Mouse (Mus musculus): ENCODE data around the gene Htra1. TPM values are rescaled to one million over a fixed set of nuclear protein-coding genes. Genes with fewer than 3 reads are reported as not detected.

The Htra1 gene
- polyA plus RNA-seq, 1 experiment from 2014 or later = 29.9 TPM

- Histone ChIP-seq H3K4me3 (no peak overlapping the region), H3K9ac (no peak overlapping the region), H3K27ac (0 out of 2 replicates have a peak overlapping the region, but pooled peaks have one; percentile 28), H3K4me1 (peaks cover 51% of the 10 kb centered on the region), H3K36me3 (no peaks in the 10 kb centered on the region), H3K27me3 (no peaks in the 10 kb centered on the region), H3K4me2 (no peak overlapping the region), H3K9me3 (no peaks in the 10 kb centered on the region)
- no peak for ATAC-seq (ENCODE audit: insufficient number of reproducible peaks, insufficient read depth, low FRiP score, low TSS enrichment, low read depth)
- 72% methylated on average over 7 of the region's 7 CpGs for WGBS
These were observed 32.6 kb downstream of the Htra1 start for GRCm38 (mm10) chr7:130968537-130968936.

- H3K27me3 ChIP-seq = no peaks in the 10 kb centered on the region
- H3K36me3 ChIP-seq = no peaks in the 10 kb centered on the region
- peaks cover 51% of the 10 kb centered on the region for H3K4me1 ChIP-seq
- no peak overlapping the region for H3K9ac ChIP-seq
- 81% methylated on average over 5 of the region's 5 CpGs for WGBS
- no peaks in the 10 kb centered on the region for H3K9me3 ChIP-seq
- ATAC-seq (ENCODE audit: insufficient number of reproducible peaks, insufficient read depth, low FRiP score, low TSS enrichment, low read depth) = no peak
- H3K4me2 ChIP-seq = no peak overlapping the region
- H3K4me3 ChIP-seq = no peak overlapping the region
- peak overlapping the region; percentile 28; the same call in 1 of the 2 replicates for H3K27ac ChIP-seq
These were observed 33.2 kb downstream of the Htra1 start for GRCm38 (mm10) chr7:130969076-130969475.

DNA sequence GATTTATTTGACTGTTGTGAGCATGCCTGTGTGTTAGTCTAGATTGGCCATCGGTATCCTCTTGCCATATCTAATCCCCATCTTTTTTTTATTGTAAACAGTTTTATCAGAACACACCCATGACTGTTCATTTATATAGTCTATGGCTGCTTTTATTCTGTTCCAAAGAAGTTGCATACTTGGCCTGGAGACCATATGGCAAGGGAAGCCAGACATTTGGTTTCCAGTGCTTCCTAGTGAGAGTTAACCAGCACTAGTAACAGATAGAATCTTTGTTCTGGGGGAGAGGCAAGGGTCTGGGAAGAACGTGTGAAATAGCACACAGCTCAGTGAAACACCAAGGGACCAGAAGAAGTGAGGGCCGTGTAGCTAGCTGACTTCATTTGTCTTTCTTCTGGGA, 33.6 kb downstream of the Htra1 start:
- Histone ChIP-seq H3K4me3 (no peak overlapping the region), H3K36me3 (no peaks in the 10 kb centered on the region), H3K27me3 (no peaks in the 10 kb centered on the region), H3K27ac (peak overlapping the region; percentile 39; the same call in 1 of the 2 replicates), H3K4me2 (no peak overlapping the region), H3K4me1 (peaks cover 49% of the 10 kb centered on the region), H3K9me3 (no peaks in the 10 kb centered on the region), H3K9ac (no peak overlapping the region)
- ATAC-seq (ENCODE audit: insufficient number of reproducible peaks, insufficient read depth, low FRiP score, low TSS enrichment, low read depth) = no peak
- WGBS = 43% methylated on average over 3 of the region's 3 CpGs

DNA sequence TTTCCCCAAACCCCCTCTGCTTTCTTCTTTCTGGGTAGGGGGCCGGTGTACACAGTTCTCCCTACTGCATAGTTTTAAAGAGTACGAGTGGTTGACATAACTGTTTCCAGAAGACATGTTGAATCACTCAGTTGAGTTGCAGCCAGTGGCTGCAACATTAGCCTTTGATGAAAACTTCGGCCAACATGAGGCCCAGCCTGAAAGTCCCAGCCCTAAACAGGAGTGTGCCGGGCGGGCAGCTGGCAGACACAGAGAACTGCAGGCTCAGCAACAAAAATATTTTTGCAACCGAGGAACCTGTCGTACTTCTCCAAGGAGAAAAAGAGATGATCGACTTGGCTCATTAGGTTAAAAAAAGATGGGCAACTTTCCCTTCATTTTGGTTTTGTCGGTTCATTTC, 36.9 kb downstream of the Htra1 start:
- Histone ChIP-seq H3K27me3 (no peaks in the 10 kb centered on the region), H3K4me1 (peaks cover 37% of the 10 kb centered on the region), H3K9ac (no peak overlapping the region), H3K4me3 (no peak overlapping the region), H3K4me2 (no peak overlapping the region), H3K27ac (no peak overlapping the region), H3K36me3 (no peaks in the 10 kb centered on the region), H3K9me3 (no peaks in the 10 kb centered on the region)
- WGBS = 69% methylated on average over 9 of the region's 9 CpGs
- no peak for ATAC-seq (ENCODE audit: insufficient number of reproducible peaks, insufficient read depth, low FRiP score, low TSS enrichment, low read depth)

DNA sequence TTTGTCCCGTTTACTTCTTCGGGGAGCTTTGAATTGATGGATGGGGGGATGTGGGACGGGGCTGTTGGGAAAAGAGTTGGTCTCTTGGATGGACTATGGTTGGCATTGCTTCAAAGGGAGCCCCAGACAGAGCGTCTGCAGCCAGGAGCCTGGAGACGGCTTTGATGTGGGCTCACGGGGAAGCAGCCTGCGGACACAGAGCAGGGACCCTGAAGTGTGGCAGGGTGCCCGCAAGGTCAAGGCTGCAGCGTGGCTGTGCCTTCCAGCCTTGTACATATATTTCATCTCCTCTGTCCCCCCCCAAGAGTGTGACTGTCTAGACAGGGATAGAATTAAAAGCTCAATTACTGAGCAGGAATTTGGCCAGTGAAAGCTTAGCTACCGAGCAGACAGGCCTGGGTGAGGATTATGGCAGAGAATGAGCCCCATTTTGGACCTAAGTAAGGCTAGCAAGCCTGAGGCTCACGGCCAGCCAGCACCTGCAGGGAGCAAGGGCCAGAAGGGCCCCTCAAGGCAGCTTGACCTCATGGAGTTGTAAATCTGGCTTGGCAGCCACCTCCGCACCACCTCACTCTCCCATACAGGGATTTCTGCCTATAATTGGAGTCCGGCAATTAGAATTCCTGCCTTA, 40.5 kb downstream of the Htra1 start:
- Histone ChIP-seq H3K4me1 (peaks cover 27% of the 10 kb centered on the region), H3K4me3 (no peak overlapping the region), H3K4me2 (no peak overlapping the region), H3K27me3 (no peaks in the 10 kb centered on the region), H3K27ac (no peak overlapping the region), H3K36me3 (no peaks in the 10 kb centered on the region), H3K9me3 (no peaks in the 10 kb centered on the region), H3K9ac (no peak overlapping the region)
- ATAC-seq (ENCODE audit: insufficient number of reproducible peaks, insufficient read depth, low FRiP score, low TSS enrichment, low read depth) = no peak
- WGBS = 32% methylated on average over 13 of the region's 13 CpGs

GRCm38 (mm10) chr7:130977794-130978521, 42.0 kb downstream of the Htra1 start:
- ATAC-seq (ENCODE audit: insufficient number of reproducible peaks, insufficient read depth, low FRiP score, low TSS enrichment, low read depth) = no peak
- H3K36me3 ChIP-seq = no peaks in the 10 kb centered on the region
- H3K4me1 ChIP-seq = peaks cover 36% of the 10 kb centered on the region
- WGBS = 58% methylated on average over 5 of the region's 5 CpGs
- no peak overlapping the region for H3K4me2 ChIP-seq
- no peak overlapping the region for H3K9ac ChIP-seq
- H3K4me3 ChIP-seq = no peak overlapping the region
- H3K27ac ChIP-seq = no peak overlapping the region; the same call in 1 of the 2 replicates
- H3K27me3 ChIP-seq = no peaks in the 10 kb centered on the region
- no peaks in the 10 kb centered on the region for H3K9me3 ChIP-seq

- no peaks in the 10 kb centered on the region for H3K9me3 ChIP-seq
- 84% methylated on average over 1 of the region's 1 CpGs for WGBS
- no peak for ATAC-seq (ENCODE audit: insufficient number of reproducible peaks, insufficient read depth, low FRiP score, low TSS enrichment, low read depth)
- H3K9ac ChIP-seq = no peak overlapping the region
- no peak overlapping the region for H3K4me3 ChIP-seq
- no peaks in the 10 kb centered on the region for H3K27me3 ChIP-seq
- H3K4me2 ChIP-seq = no peak overlapping the region
- no peak overlapping the region for H3K27ac ChIP-seq
- H3K36me3 ChIP-seq = no peaks in the 10 kb centered on the region
- peaks cover 36% of the 10 kb centered on the region for H3K4me1 ChIP-seq
These were observed 42.6 kb downstream of the Htra1 start for GRCm38 (mm10) chr7:130978545-130978944.

DNA sequence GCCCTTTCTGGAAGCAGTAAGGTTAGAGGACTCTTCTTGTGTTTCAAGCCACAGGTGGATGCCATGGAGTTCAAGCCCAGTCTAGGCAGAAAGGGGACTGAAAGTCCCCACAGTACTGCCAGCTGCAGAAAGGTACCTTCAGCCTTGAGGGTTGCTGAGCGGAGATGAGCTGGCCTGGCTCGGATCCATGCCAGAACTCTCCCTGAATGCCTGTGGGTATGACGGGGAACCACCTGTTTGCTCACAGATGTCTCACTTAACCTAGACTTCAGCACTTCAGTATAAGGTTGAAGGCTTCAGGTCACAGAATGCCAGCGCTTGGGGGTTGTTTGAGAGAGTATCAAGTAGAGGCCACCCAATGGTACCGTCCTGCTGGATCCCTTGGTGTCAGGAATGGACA, 44.2 kb downstream of the Htra1 start:
- Histone ChIP-seq H3K27ac (no peak overlapping the region), H3K4me1 (peaks cover 39% of the 10 kb centered on the region), H3K4me3 (no peak overlapping the region)

GRCm38 (mm10) chr7:130982371-130982770, 46.5 kb downstream of the Htra1 start:
- Histone ChIP-seq H3K9ac (no peak overlapping the region), H3K27ac (peak overlapping the region; percentile 51), H3K27me3 (no peaks in the 10 kb centered on the region), H3K4me2 (no peak overlapping the region), H3K9me3 (no peaks in the 10 kb centered on the region), H3K4me1 (peaks cover 23% of the 10 kb centered on the region), H3K4me3 (no peak overlapping the region), H3K36me3 (no peaks in the 10 kb centered on the region)
- WGBS = 30% methylated on average over 4 of the region's 4 CpGs
- peak; percentile 63 for ATAC-seq (ENCODE audit: insufficient number of reproducible peaks, insufficient read depth, low FRiP score, low TSS enrichment, low read depth)

More for the DNA sequence above, 44.2 kb downstream of the Htra1 start:
- Histone ChIP-seq H3K9ac (no peak overlapping the region), H3K9me3 (no peaks in the 10 kb centered on the region), H3K4me2 (no peak overlapping the region), H3K27me3 (no peaks in the 10 kb centered on the region), H3K36me3 (no peaks in the 10 kb centered on the region)
- ATAC-seq (ENCODE audit: insufficient number of reproducible peaks, insufficient read depth, low FRiP score, low TSS enrichment, low read depth) = no peak
- 78% methylated on average over 5 of the region's 5 CpGs for WGBS

DNA sequence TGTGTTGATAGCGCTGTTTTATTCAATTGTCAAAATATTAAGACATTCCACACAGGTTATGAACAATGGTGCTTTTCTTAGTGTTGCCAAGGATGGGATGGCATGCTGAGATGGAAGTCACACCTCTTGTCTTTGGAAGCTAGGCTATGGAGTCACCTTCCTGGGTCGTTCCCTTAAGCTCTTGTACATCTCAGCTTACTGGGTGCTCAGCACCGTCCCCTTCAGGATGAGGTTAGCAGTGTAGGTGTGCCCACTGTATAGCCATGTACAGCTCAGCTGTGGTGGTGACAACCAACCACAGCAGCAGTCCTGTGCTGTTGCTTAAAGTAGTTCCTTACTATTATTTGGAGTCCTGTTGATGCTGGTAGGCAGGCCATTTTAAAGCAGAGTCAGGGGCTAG, 47.0 kb downstream of the Htra1 start:
- H3K27me3 ChIP-seq = no peaks in the 10 kb centered on the region
- no peaks in the 10 kb centered on the region for H3K9me3 ChIP-seq
- H3K36me3 ChIP-seq = no peaks in the 10 kb centered on the region
- WGBS = 65% methylated on average over 3 of the region's 3 CpGs
- H3K27ac ChIP-seq = no peak overlapping the region; the same call in 1 of the 2 replicates
- no peak for ATAC-seq (ENCODE audit: insufficient number of reproducible peaks, insufficient read depth, low FRiP score, low TSS enrichment, low read depth)
- H3K9ac ChIP-seq = no peak overlapping the region
- no peak overlapping the region for H3K4me3 ChIP-seq
- no peak overlapping the region for H3K4me2 ChIP-seq
- peaks cover 20% of the 10 kb centered on the region for H3K4me1 ChIP-seq

DNA sequence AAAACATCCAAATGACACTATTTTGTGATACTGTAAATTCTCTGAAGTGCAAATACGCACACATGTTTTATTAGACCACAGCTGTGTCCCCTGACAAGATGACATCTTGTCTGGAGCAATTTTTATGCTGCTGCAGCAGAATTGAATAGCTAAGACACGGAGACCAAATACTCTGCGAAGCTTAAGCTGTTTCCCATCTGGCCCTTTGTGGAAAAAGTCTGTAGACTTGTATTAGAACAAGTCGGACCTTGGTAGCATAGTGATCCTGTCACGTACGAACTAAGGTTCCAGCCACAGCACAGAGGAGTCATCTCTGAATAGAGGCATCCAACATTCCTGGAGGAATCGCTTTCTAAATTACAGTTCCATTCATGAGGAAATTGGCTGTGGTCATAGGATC, 48.4 kb downstream of the Htra1 start:
- Histone ChIP-seq H3K4me2 (no peak overlapping the region), H3K27me3 (no peaks in the 10 kb centered on the region), H3K36me3 (no peaks in the 10 kb centered on the region), H3K4me1 (peaks cover 22% of the 10 kb centered on the region), H3K27ac (no peak overlapping the region), H3K9ac (no peak overlapping the region), H3K9me3 (no peaks in the 10 kb centered on the region), H3K4me3 (no peak overlapping the region)
- no peak for ATAC-seq (ENCODE audit: insufficient number of reproducible peaks, insufficient read depth, low FRiP score, low TSS enrichment, low read depth)
- WGBS = 69% methylated on average over 7 of the region's 7 CpGs

- Histone ChIP-seq H3K4me1 (peaks cover 22% of the 10 kb centered on the region), H3K9ac (no peak overlapping the region), H3K4me3 (no peak overlapping the region), H3K9me3 (no peaks in the 10 kb centered on the region), H3K4me2 (no peak overlapping the region), H3K36me3 (no peaks in the 10 kb centered on the region), H3K27ac (no peak overlapping the region), H3K27me3 (no peaks in the 10 kb centered on the region)
- WGBS = 91% methylated on average over 12 of the region's 12 CpGs
- no peak for ATAC-seq (ENCODE audit: insufficient number of reproducible peaks, insufficient read depth, low FRiP score, low TSS enrichment, low read depth)
These were observed 49.3 kb downstream of the Htra1 start for GRCm38 (mm10) chr7:130985193-130985592.

Data from embryonic facial prominence, embryonic 13.5 days (tissue).